Mouse (Mus musculus): ENCODE results near the gene Btnl2. TPM values are rescaled to one million over a fixed set of nuclear protein-coding genes. Genes with fewer than 3 reads are reported as not detected.

Btnl2 gene
- polyA plus RNA-seq, 1 experiment from 2014 or later, result not detected

DNA sequence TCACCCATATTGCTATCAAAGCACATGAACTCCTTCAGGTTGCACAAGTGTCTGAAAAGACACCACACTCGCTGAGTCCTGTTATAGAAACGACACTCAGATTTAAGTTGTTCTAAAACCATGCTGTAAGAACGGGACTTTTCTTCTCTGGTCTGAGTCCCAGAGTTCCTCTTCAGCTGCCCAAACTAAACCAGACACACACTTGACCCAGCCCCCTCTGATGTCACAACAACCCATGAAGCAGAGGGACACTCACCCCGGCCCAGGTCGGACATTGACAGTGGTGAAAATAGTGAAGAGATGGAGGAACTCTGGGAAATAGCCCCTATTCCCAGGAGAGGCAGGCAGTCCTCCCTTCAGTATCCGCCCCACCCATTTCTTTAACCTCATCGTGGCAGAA is 36.9 kb downstream of the Btnl2 start:
- Histone ChIP-seq H3K27me3 (ENCODE audit: insufficient read depth, low read length) (0 out of 2 replicates have a peak, but pooled peaks cover 4% of the 10 kb centered on the region), H3K4me1 (ENCODE audit: insufficient read depth, low read length) (no peaks in the 10 kb centered on the region), H3K4me3 (ENCODE audit: low read length) (no peak overlapping the region), H3K9ac (replicated peaks; ENCODE audit: low read length) (no peak overlapping the region), H3K9me3 (ENCODE audit: low read length) (peaks cover 3% of the 10 kb centered on the region; the same call in 1 of the 2 replicates), H3K4me2 (replicated peaks; ENCODE audit: low read depth, low read length) (no peak overlapping the region), H3K27ac (ENCODE audit: low read length) (no peak overlapping the region), H3K36me3 (ENCODE audit: insufficient read depth, low read length) (no peaks in the 10 kb centered on the region)
- ATAC-seq (ENCODE audit: low FRiP score, low TSS enrichment), result no peak
- WGBS, result 64% methylated on average over 7 of the region's 7 CpGs

DNA sequence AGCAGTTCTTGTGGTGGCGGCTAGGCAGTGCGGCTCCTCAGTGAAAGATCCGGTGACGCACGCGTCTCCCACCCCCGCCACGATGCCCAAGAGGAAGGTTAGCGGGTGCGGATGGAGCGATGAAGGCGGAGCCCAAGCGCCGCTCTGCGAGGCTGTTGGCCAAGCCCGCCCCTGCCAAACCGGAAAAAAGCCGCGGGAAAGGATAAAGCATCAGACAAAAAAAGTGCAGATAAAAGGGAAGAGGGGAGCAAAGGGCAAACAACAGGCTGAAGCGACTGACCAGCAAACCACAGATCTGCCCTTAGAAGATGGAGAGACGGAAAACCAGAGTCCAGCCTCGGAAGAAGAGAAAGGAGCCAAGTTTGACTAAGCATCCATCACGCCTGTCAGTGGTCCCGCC is 37.7 kb downstream of the Btnl2 start:
- Histone ChIP-seq H3K27ac (ENCODE audit: low read length) (no peak overlapping the region), H3K27me3 (ENCODE audit: insufficient read depth, low read length) (0 out of 2 replicates have a peak, but pooled peaks cover 4% of the 10 kb centered on the region), H3K4me1 (ENCODE audit: insufficient read depth, low read length) (no peaks in the 10 kb centered on the region), H3K4me3 (ENCODE audit: low read length) (peak overlapping the region; percentile 36), H3K9ac (replicated peaks; ENCODE audit: low read length) (no peak overlapping the region), H3K36me3 (ENCODE audit: insufficient read depth, low read length) (no peaks in the 10 kb centered on the region), H3K9me3 (ENCODE audit: low read length) (peaks cover 3% of the 10 kb centered on the region; the same call in 1 of the 2 replicates), H3K4me2 (replicated peaks; ENCODE audit: low read depth, low read length) (peak overlapping the region; percentile 58)
- WGBS, result 1% methylated on average over 24 of the region's 24 CpGs
- 0 out of 2 replicates have a peak, but pooled peaks have one; percentile 57 for ATAC-seq (ENCODE audit: low FRiP score, low TSS enrichment)

GRCm38 (mm10) chr17:34397357-34397756 is 42.7 kb downstream of the Btnl2 start:
- ATAC-seq (ENCODE audit: low FRiP score, low TSS enrichment), result no peak
- 63% methylated on average over 5 of the region's 5 CpGs for WGBS
- Histone ChIP-seq H3K27me3 (ENCODE audit: insufficient read depth, low read length) (no peaks in the 10 kb centered on the region), H3K4me1 (ENCODE audit: insufficient read depth, low read length) (no peaks in the 10 kb centered on the region), H3K9ac (replicated peaks; ENCODE audit: low read length) (no peak overlapping the region), H3K27ac (ENCODE audit: low read length) (no peak overlapping the region), H3K4me3 (ENCODE audit: low read length) (no peak overlapping the region), H3K9me3 (ENCODE audit: low read length) (peaks cover 3% of the 10 kb centered on the region; the same call in 1 of the 2 replicates), H3K36me3 (ENCODE audit: insufficient read depth, low read length) (no peaks in the 10 kb centered on the region), H3K4me2 (replicated peaks; ENCODE audit: low read depth, low read length) (no peak overlapping the region)

DNA sequence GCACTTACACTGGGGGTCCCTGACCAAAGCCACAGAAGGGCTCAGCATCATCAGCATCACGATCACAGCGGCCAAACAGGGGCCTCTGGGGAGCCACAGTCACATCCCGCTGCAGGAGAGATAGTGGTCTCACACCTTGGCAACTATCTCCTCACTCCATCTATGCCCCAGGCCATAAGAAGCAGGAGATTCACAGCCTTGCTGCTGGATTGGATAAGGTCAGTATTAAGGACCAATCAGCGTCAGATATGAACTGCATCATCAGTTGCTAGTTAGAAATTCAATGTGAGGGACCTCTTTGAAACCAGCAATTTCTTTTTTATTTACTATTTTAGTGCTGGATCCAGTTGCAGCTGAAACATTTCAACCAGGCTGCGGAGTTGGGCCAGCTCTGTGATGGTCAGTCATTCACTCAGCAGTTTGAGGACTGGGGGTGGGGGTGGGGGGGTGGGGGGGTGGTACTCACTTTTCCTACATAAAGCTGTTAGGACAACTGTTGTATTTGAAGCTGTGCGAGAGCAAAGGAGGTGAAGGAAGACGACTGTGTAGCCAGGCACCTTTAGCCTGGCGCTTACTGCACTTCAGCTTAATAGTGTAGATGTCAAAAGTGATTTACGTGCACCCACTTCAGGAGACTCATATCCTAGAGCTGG is 43.6 kb downstream of the Btnl2 start:
- Histone ChIP-seq H3K9ac (replicated peaks; ENCODE audit: low read length) (no peak overlapping the region; the same call in 1 of the 2 replicates), H3K4me1 (ENCODE audit: insufficient read depth, low read length) (no peaks in the 10 kb centered on the region), H3K36me3 (ENCODE audit: insufficient read depth, low read length) (no peaks in the 10 kb centered on the region), H3K4me2 (replicated peaks; ENCODE audit: low read depth, low read length) (peak overlapping the region; percentile 85), H3K4me3 (ENCODE audit: low read length) (peak overlapping the region; percentile 56), H3K27me3 (ENCODE audit: insufficient read depth, low read length) (no peaks in the 10 kb centered on the region), H3K27ac (ENCODE audit: low read length) (peak overlapping the region; percentile 35; the same call in 1 of the 2 replicates), H3K9me3 (ENCODE audit: low read length) (peaks cover 5% of the 10 kb centered on the region; the same call in 1 of the 2 replicates)
- 7% methylated on average over 9 of the region's 9 CpGs for WGBS
- ATAC-seq (ENCODE audit: low FRiP score, low TSS enrichment), result peak; percentile 87

DNA sequence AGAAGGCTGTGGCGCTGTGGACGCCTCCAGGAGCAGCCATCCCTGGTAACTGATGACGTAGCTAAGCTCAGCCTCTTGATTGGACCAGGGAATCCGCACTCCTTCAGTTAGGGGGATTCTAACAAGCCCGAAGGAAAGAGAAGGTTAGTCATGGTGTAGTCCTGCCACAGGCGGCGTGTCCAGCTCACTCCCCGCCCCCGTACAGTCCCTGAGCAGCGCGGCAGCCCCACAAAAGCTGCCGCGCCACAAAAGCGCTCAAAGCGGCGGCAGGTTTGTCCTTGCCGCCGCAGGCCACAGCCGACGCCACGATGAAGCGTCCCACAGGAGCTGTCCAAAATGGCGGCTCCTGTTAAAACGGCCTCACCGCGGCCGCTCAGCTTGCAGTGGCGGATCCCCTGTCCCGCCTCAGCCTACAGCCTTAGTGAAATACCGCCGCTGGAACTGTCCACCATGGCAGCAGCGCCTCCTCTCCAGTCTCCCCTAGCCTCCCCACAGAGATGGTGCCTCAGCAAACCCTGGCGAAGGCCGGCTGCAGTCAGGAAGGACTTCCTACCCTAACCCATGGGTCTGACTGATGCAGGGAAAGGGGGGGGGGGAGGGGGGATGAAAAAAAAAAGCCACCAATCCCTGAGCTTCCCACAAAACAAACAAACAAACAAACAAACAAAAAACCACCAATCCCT is 44.2 kb downstream of the Btnl2 start, which contains the start of gene BC051142:
TSS of gene BC051142 (plus strand) at position 110 of the 683 bp plus-strand sequence.
- ATAC-seq (ENCODE audit: low FRiP score, low TSS enrichment), result peak; percentile 96
- Histone ChIP-seq H3K36me3 (ENCODE audit: insufficient read depth, low read length) (no peaks in the 10 kb centered on the region), H3K4me2 (replicated peaks; ENCODE audit: low read depth, low read length) (peak within 1 kb of the TSS; percentile 85), H3K27me3 (ENCODE audit: insufficient read depth, low read length) (no peaks in the 10 kb centered on the region), H3K4me3 (ENCODE audit: low read length) (peak within 1 kb of the TSS; percentile 56), H3K9me3 (ENCODE audit: low read length) (0 out of 2 replicates have a peak, but pooled peaks cover 2% of the 10 kb centered on the region), H3K27ac (ENCODE audit: low read length) (peak within 1 kb of the TSS; percentile 35), H3K4me1 (ENCODE audit: insufficient read depth, low read length) (no peaks in the 10 kb centered on the region), H3K9ac (replicated peaks; ENCODE audit: low read length) (peak within 1 kb of the TSS; percentile 78)
- 8% methylated on average over 34 of the region's 34 CpGs for WGBS

GRCm38 (mm10) chr17:34399394-34399715 is 44.7 kb downstream of the Btnl2 start:
- Histone ChIP-seq H3K4me2 (replicated peaks; ENCODE audit: low read depth, low read length) (peak overlapping the region; percentile 85), H3K27ac (ENCODE audit: low read length) (no peak overlapping the region), H3K4me1 (ENCODE audit: insufficient read depth, low read length) (no peaks in the 10 kb centered on the region), H3K9ac (replicated peaks; ENCODE audit: low read length) (no peak overlapping the region), H3K36me3 (ENCODE audit: insufficient read depth, low read length) (no peaks in the 10 kb centered on the region), H3K9me3 (ENCODE audit: low read length) (0 out of 2 replicates have a peak, but pooled peaks cover 2% of the 10 kb centered on the region), H3K27me3 (ENCODE audit: insufficient read depth, low read length) (no peaks in the 10 kb centered on the region), H3K4me3 (ENCODE audit: low read length) (peak overlapping the region; percentile 56)
- 44% methylated on average over 4 of the region's 4 CpGs for WGBS
- ATAC-seq (ENCODE audit: low FRiP score, low TSS enrichment), result no peak

DNA sequence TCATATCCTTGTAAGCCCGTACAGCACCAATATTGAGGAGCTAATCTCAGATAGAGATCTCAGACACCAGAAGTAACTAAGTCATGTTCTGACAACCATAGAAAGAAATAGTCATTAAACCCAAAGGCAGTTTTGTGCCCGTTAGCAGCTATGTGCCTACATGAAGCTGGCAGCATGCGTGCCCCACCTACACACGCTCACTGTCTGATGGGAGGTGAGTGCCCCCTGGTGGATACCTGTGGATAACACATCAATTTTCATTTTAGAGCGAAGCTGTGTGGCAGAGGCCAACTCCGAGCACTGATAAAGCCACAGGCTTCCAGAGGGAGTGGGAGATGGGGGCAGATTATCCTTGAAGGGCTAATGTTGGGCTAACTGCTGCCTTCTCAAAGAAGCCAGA is 56.5 kb downstream of the Btnl2 start:
- H3K4me1 ChIP-seq (ENCODE audit: insufficient read depth, low read length), result no peaks in the 10 kb centered on the region
- H3K4me3 ChIP-seq (ENCODE audit: low read length), result no peak overlapping the region
- no peak overlapping the region for H3K9ac ChIP-seq (replicated peaks; ENCODE audit: low read length)
- H3K27me3 ChIP-seq (ENCODE audit: insufficient read depth, low read length), result no peaks in the 10 kb centered on the region
- H3K9me3 ChIP-seq (ENCODE audit: low read length), result no peaks in the 10 kb centered on the region
- no peaks in the 10 kb centered on the region for H3K36me3 ChIP-seq (ENCODE audit: insufficient read depth, low read length)
- no peak for ATAC-seq (ENCODE audit: low FRiP score, low TSS enrichment)
- H3K4me2 ChIP-seq (replicated peaks; ENCODE audit: low read depth, low read length), result no peak overlapping the region
- 21% methylated on average over 6 of the region's 6 CpGs for WGBS
- H3K27ac ChIP-seq (ENCODE audit: low read length), result no peak overlapping the region

Other genes with a start within 250 kb of the Btnl2 start
- gene H2-DMa, start 235.3 kb upstream of the Btnl2 start, polyA plus RNA-seq (2015; fragmentation: Nextera tagmentation; extraction: Ambion mirVana), result 18.3 and 19.0 TPM in 2 replicates
- gene Brd2, start 232.2 kb upstream of the Btnl2 start, polyA plus RNA-seq (2015; fragmentation: Nextera tagmentation; extraction: Ambion mirVana), result 117 and 134 TPM in 2 replicates
- gene H2-DMb2, start 211.5 kb upstream of the Btnl2 start, polyA plus RNA-seq (2015; fragmentation: Nextera tagmentation; extraction: Ambion mirVana), result 24.5 and 30.3 TPM in 2 replicates
- 7.2 and 8.6 TPM in 2 replicates for gene H2-DMb1, start 201.8 kb upstream of the Btnl2 start, polyA plus RNA-seq (2015; fragmentation: Nextera tagmentation; extraction: Ambion mirVana)
- 4.7 and 5.5 TPM in 2 replicates for gene Tap1, start 167.3 kb upstream of the Btnl2 start, polyA plus RNA-seq (2015; fragmentation: Nextera tagmentation; extraction: Ambion mirVana)
- 2.0 and 2.4 TPM in 2 replicates for gene Psmb9, start 167.1 kb upstream of the Btnl2 start, polyA plus RNA-seq (2015; fragmentation: Nextera tagmentation; extraction: Ambion mirVana)
- gene Psmb8, start 157.1 kb upstream of the Btnl2 start, polyA plus RNA-seq (2015; fragmentation: Nextera tagmentation; extraction: Ambion mirVana), result 6.4 and 7.2 TPM in 2 replicates
- gene Tap2, start 151.3 kb upstream of the Btnl2 start, polyA plus RNA-seq (2015; fragmentation: Nextera tagmentation; extraction: Ambion mirVana), result 5.2 and 5.8 TPM in 2 replicates
- 0.14 and 0.27 TPM in 2 replicates for gene H2-Ob, start 115.9 kb upstream of the Btnl2 start, polyA plus RNA-seq (2015; fragmentation: Nextera tagmentation; extraction: Ambion mirVana)
- gene H2-Ab1, start 97.1 kb upstream of the Btnl2 start, polyA plus RNA-seq (2015; fragmentation: Nextera tagmentation; extraction: Ambion mirVana), result 31.6 and 37.9 TPM in 2 replicates
- 2.6 and 3.3 TPM in 2 replicates for gene H2-Aa, start 67.0 kb upstream of the Btnl2 start, polyA plus RNA-seq (2015; fragmentation: Nextera tagmentation; extraction: Ambion mirVana)
- 7.8 and 8.4 TPM in 2 replicates for gene H2-Eb1, start 49.0 kb upstream of the Btnl2 start, polyA plus RNA-seq (2015; fragmentation: Nextera tagmentation; extraction: Ambion mirVana)
- gene H2-Eb2, start 29.2 kb upstream of the Btnl2 start, polyA plus RNA-seq (2015; fragmentation: Nextera tagmentation; extraction: Ambion mirVana), result 0.04 TPM in 1 of 2 replicates, not detected in the other
- not detected in 2 replicates for gene Btnl1, start 22.3 kb downstream of the Btnl2 start, polyA plus RNA-seq (2015; fragmentation: Nextera tagmentation; extraction: Ambion mirVana)
- gene BC051142, start 44.0 kb downstream of the Btnl2 start, polyA plus RNA-seq (2015; fragmentation: Nextera tagmentation; extraction: Ambion mirVana), result 0.23 and 0.74 TPM in 2 replicates
- gene Btnl4, start 122.5 kb downstream of the Btnl2 start, polyA plus RNA-seq (2015; fragmentation: Nextera tagmentation; extraction: Ambion mirVana), result not detected in 2 replicates
- not detected in 2 replicates for gene Btnl6, start 162.5 kb downstream of the Btnl2 start, polyA plus RNA-seq (2015; fragmentation: Nextera tagmentation; extraction: Ambion mirVana)
- 7.6 and 12.0 TPM in 2 replicates for gene Notch4, start 209.4 kb downstream of the Btnl2 start, polyA plus RNA-seq (2015; fragmentation: Nextera tagmentation; extraction: Ambion mirVana)
- gene Gpsm3, start 235.0 kb downstream of the Btnl2 start, polyA plus RNA-seq (2015; fragmentation: Nextera tagmentation; extraction: Ambion mirVana), result 21.5 and 25.6 TPM in 2 replicates
- gene Pbx2, start 236.4 kb downstream of the Btnl2 start, polyA plus RNA-seq (2015; fragmentation: Nextera tagmentation; extraction: Ambion mirVana), result 13.1 and 15.6 TPM in 2 replicates
- gene Ager, start 243.0 kb downstream of the Btnl2 start, polyA plus RNA-seq (2015; fragmentation: Nextera tagmentation; extraction: Ambion mirVana), result 8.8 and 16.8 TPM in 2 replicates
- 185 and 190 TPM in 2 replicates for gene Rnf5, start 248.9 kb downstream of the Btnl2 start, polyA plus RNA-seq (2015; fragmentation: Nextera tagmentation; extraction: Ambion mirVana)
- 81.8 and 83.1 TPM in 2 replicates for gene Agpat1, start 249.4 kb downstream of the Btnl2 start, polyA plus RNA-seq (2015; fragmentation: Nextera tagmentation; extraction: Ambion mirVana)